Mouse (Mus musculus) left cerebral cortex, postnatal 25 days (tissue): ENCODE measurements around the gene Rab5b. TPM values are rescaled to one million over a fixed set of nuclear protein-coding genes. Genes with fewer than 3 reads are reported as not detected.
"Not testable (repeated sequence)": the region's sequence is repeated elsewhere in the genome, so short reads cannot be mapped to it uniquely, and the experiment has no call there.

Experiments used
- DNase-seq, 2 experiments: peaks; one replicate each; pipeline ENCODE4 v3.0.0; 2022; ENCODE audit warnings: low spot score in 2 of 2, mixed read lengths in 1 of 2
- intact Hi-C: fragments of 180-260 bp; cut with DNase I; formaldehyde crosslinking; loops from one replicate; pipeline ENCODE4 v1.15.1; 2025
- total RNA-seq, 2 experiments: library from RNA; stranded (reverse); gene quantifications; 2 replicates each; pipeline ENCODE4 v1.2.3; 2021

Rab5b gene
- total RNA-seq, 2 experiments from 2014 or later: 125 to 132 TPM

DNA sequence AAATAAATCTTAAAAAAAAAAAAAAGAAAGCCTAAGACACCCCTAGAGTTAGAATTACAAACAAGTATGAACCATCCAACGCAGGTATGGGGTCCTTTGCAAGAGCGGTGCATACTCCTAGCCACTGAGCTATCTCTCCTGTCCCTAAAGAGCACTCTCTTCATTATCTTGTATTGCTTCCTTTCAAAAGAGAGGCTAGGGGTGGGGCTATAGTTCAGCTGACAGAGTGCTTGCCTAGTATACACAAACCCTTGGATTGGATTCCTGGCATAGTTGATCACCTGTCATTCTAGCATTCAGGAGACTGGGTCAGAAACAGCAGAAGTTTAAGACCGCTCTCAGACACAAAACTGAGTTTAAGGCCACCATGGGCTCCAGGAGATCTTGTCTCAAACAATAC, 40.8 kb downstream of the Rab5b start:
- intact Hi-C loops: no loop called here
- DNase-seq: no peak

GRCm38 (mm10) chr10:128653866-128654265, 42.2 kb downstream of the Rab5b start:
- intact Hi-C loops: no loop called here
- DNase-seq: no peak

DNA sequence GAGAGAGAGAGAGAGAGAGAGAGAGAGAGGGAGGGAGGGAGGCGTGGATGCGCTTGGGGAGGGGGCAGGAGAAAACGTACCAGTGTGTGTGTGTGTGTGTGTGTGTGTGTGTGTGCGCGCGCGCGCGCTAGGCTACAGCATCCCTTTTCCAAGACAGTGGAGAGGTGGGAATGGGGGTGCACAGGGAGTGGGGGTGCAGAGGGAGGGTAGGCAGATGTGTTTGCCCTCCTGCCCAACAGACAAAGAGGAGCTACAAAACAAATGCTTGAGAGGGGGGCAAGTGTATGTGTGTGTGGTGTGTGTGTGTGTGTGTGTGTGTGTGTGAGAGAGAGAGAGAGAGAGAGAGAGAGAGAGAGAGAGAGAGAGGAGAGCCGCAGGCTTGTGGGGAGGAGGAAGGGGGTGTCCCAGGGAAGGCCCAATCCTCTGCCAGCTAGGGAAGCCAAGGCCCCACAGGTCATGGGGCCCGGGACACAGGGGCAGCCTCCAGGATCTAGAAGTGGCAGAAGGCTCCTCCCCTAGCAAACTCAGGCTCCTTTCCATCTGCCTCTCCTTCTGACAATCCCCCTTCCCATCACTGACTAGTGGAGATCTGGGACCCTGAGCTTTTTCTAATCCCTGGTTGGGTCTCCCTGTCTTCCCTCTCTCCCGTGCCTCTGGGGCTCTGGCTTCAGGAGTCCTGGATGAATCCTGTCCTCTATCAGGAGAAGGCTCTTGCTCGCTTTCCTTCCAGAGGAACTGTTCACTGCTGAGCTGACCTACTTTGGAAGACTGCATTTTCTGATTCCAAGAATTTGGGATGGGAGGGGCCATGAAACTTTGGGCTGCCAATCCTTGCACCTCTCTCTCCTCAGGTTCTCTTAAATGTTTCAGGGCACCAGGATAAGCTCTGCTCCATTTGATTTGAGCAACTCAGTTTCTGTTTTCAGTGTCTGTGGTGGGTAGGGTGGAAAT, 49.6 kb downstream of the Rab5b start:
- intact Hi-C loops: no loop called here
- DNase-seq: peak; percentile 53 to 58

DNA sequence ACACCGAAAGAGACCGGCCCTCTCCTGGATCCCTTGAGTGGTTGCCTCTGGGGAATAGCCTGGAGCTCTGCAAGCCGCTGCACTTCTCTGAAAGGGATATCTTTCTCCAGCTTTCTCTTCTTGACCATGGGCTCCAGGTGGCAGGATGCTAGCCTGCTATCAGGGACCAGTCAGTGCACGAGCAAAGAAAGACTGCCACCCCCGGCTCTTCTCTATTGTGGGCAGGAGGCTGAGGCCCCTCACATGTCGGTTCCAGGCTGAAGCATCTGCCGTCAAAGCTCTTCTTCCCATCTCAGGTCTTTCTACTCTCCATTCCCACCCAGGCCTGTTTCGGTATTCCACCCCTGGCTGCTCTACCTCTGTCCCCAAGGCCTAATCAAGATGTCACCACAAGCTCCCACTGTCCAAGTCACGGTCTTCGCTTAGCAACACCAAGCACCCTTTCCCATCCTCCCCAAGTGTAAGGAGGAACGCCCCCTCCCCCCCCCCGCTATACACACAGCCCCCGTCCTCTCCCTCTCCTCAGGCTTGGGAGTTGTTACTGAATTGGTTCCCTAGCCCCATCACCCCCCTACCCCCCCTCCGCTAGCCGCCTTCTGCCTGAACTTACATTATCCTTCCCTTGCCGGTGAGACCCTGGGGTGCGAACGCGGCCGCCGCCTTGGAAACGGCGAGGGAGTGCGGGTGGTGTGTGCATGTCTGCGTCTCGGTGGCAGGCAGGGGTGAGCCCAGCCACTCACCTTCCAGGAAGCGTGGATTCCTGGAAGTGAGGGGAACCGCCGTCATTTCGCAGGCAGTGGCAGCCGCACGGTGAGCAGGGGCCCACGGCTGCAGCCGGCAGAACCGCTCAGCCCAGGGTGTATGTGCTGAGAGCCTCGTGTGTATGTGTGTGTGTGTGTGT, 50.7 kb downstream of the Rab5b start, which contains the start of gene Ikzf4:
Gene Ikzf4, minus strand, starts transcription at position 881 of the 901 bp plus-strand sequence.
- peak; percentile 50 to 57 for DNase-seq
- intact Hi-C loops: loop anchor here (1.0 kb wide), 1 partner anchor 29 kb away; the partner anchor contains the start of gene Suox

DNA sequence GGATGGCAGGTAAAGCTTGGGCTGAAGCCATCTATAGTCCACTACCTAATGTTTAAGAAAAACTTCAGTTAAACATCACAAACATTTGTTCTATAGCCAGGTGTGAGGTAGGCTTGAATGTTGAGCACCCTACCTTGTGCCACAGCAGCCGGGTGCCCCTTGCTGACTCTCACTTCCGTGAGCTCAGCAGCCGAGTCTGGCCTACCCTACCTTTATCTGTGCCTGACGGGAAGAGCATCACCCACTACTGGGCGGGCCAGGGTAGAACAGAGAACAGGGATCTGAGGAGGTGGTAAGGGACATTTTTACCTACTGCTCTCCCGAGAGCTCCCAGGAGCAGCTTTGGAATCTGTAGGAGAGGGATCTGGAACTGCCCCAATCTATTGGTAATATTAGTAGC, 53.3 kb downstream of the Rab5b start:
- DNase-seq: no peak
- intact Hi-C loops: no loop called here

- no peak for DNase-seq
- intact Hi-C loops: no loop called here
These were observed 54.2 kb downstream of the Rab5b start for GRCm38 (mm10) chr10:128641871-128642270.

GRCm38 (mm10) chr10:128640891-128641290, 55.2 kb downstream of the Rab5b start:
- intact Hi-C loops: no loop called here
- no peak for DNase-seq

- no peak for DNase-seq
These were observed 56.1 kb downstream of the Rab5b start for GRCm38 (mm10) chr10:128639999-128640398.

GRCm38 (mm10) chr10:128637011-128637410, 59.1 kb downstream of the Rab5b start:
- no peak for DNase-seq
- intact Hi-C loops: no loop called here

More at GRCm38 (mm10) chr10:128639999-128640398, 56.1 kb downstream of the Rab5b start:
- intact Hi-C loops: no loop called here

DNA sequence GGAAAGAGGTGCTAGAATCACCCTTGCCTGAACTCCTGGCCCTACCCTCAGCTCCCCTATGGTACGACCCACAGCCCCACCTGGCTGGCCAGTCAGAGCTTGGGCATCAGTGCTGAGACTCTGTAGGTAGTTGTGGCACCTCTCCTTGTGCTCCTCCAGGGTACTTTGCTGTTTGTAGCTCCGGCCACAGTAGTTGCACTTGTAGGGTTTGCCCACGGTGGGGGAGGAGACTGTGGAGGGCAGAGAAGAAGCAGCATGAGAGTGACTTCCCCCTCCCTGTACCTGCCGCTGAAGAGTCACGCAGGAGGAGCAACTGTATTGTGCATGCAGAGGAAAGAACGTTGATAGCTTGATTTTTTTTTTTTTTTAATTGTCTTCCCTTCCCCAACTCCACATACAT, 59.5 kb downstream of the Rab5b start:
- DNase-seq: no peak
- intact Hi-C loops: no loop called here

DNA sequence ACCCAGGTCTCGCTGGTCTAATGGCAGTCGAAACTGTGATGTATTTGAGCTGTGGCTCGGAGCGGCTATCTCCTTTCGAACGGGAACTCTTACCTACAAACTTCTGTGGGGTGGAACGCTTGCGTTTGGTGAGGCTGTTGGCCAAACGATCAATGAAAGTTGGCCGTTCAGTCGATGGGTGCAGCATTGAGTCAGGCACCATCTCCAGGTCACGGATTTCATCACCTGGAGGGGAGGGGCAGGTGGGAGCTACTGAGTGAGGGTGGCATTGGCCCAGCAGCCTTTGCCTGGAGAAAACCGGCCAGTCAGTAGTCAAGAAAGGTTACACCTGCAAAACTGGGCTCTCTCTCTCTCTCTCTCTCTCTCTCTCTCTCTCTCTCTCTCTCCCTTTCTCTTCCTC, 60.4 kb downstream of the Rab5b start:
- intact Hi-C loops: no loop called here
- DNase-seq: no peak

DNA sequence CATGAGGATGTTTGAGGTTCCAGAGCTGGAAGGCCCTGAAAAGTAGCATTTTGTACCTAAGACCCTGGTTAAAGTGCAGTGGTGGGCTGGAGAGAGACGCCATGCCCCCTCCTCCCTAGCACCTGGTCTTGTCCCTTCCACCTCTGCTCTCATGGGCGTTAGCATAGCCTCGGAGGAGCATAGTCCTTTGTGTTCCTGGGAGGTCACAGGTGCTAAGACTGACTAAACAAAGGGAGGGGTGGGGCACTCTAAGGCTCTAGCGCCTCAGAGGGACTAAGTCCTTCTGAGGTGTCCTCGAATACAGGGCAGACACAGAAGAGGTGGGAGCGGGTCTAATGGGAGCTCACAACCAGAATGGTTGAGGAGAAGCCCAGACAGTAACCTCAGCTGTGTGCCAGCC, 64.5 kb downstream of the Rab5b start:
- DNase-seq: no peak
- intact Hi-C loops: no loop called here

- intact Hi-C loops, DNase-seq: not testable (repeated sequence)
These were observed 65.8 kb downstream of the Rab5b start for GRCm38 (mm10) chr10:128630306-128630705.

- DNase-seq: no peak
- intact Hi-C loops: no loop called here
These were observed 66.3 kb downstream of the Rab5b start for GRCm38 (mm10) chr10:128629746-128630145.

- DNase-seq: no peak
- intact Hi-C loops: no loop called here
These were observed 68.4 kb downstream of the Rab5b start for GRCm38 (mm10) chr10:128627398-128628317.
